Mouse (Mus musculus) olfactory bulb, adult 2 months (tissue): ENCODE measurements around the gene Grem2.

ENCODE experiments used
- CTCF ChIP-seq: fragments of 200-500 bp; IDR thresholded peaks from 2 replicates; pipeline ENCODE4 v1.5.1; 2012; ENCODE audit warnings: low read depth, mild to moderate bottlenecking, low read length, moderate library complexity; ENCODE audit not compliant: insufficient read depth
- POLR2A ChIP-seq: fragments of 200-500 bp; IDR thresholded peaks from 2 replicates; pipeline ENCODE4 v1.6.1; 2012; ENCODE audit warnings: mild to moderate bottlenecking, low read depth, low read length, moderate library complexity; ENCODE audit not compliant: insufficient read depth

DNA sequence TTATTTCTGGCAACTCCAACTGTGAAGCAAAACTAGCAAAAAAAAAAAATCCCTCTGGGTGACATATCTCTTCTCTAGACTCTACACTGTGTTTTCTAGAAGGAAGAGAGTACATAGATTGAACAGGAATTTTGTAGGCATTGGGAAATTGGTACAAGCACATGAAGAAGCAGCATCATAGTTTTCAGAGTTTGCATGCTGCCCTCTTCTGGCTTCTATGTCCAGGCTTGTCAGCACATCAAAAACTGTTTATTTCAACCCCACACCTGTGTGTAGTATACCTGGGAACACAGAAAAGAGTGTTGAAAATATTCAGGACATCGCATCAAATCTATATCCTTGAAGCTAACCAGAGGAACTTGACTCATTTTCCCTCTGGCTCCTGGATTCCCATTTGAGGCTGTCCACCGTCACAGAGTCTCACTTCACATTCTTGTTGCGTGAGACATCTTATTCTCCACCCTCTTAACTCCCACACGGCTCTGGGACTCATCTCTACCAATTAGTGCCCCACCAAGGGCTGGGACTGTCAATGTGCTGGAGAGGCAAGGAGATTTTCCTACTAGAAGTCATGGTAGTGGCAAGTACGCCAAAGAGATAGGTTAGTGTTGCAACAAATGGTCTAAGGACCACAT, 3.3 kb downstream of the Grem2 start:
- TF ChIP-seq POLR2A (no peak), CTCF (no peak)
